10 mouse cellular contexts compared by ENCODE assay signal in genomic region chr8:110687726-110688125, GRCm38 (mm10). TPM values are rescaled to one million over a fixed set of nuclear protein-coding genes. Genes with fewer than 3 reads are reported as not detected.
DNase-seq lines count a peak whose midpoint lies in the region; ATAC-seq lines count a peak whose summit lies in the region.
"Had no signal": no experiment of that assay in that cellular context is flagged by ENCODE, and none has a peak within 500 bp of the region (broad histone marks: within the 10 kb centered on the region; RNA-seq: fewer than 3 reads in every experiment).

No protein-coding gene starts in this region.

- ATAC-seq in hindbrain, embryonic 16.5 days, result peak; percentile 89
- ATAC-seq in hindbrain, embryonic 13.5 days (ENCODE audit: low FRiP score), result no peak

- no peaks in the 10 kb centered on the region for H3K27me3 ChIP-seq in hindbrain, embryonic 16.5 days (replicated peaks; ENCODE audit: control insufficient read depth, insufficient read depth, low read length)
- no peaks in the 10 kb centered on the region for H3K27me3 ChIP-seq in hindbrain, embryonic 13.5 days
- H3K27me3 ChIP-seq: embryonic facial prominence, embryonic 12.5 days had no signal

- H3K27ac ChIP-seq in hindbrain, embryonic 16.5 days (ENCODE audit: low read depth, low read length), result 0 out of 2 replicates have a peak overlapping the region, but pooled peaks have one; percentile 17
- H3K27ac ChIP-seq in hindbrain, embryonic 13.5 days, result no peak overlapping the region
- H3K27ac ChIP-seq: embryonic facial prominence, embryonic 12.5 days had no signal

- H3K9ac ChIP-seq in hindbrain, embryonic 16.5 days (ENCODE audit: low read depth, low read length), result no peak overlapping the region
- H3K9ac ChIP-seq in hindbrain, embryonic 13.5 days, result no peak overlapping the region
- H3K9ac ChIP-seq: embryonic facial prominence, embryonic 12.5 days had no signal

- H3K36me3 ChIP-seq in hindbrain, embryonic 16.5 days (ENCODE audit: control insufficient read depth, insufficient read depth, low read length), result peaks cover 13% of the 10 kb centered on the region
- peaks cover 73% of the 10 kb centered on the region for H3K36me3 ChIP-seq in hindbrain, embryonic 13.5 days

- 61% methylated on average over 5 of the region's 5 CpGs for WGBS in hindbrain, embryonic 16.5 days
- 93% methylated on average over 5 of the region's 5 CpGs for WGBS in hindbrain, embryonic 13.5 days

- H3K9me3 ChIP-seq in hindbrain, embryonic 16.5 days (ENCODE audit: control insufficient read depth, low read length), result no peaks in the 10 kb centered on the region
- no peaks in the 10 kb centered on the region for H3K9me3 ChIP-seq in hindbrain, embryonic 13.5 days
- H3K9me3 ChIP-seq: embryonic facial prominence, embryonic 12.5 days; G1E had no signal

- DNase-seq in adrenal gland, postnatal 36 days, result peak; percentile 39 to 64
- DNase-seq in gastrocnemius, postnatal 25 days, result peak; percentile 82
- DNase-seq in kidney, postnatal 14 days, result peak; percentile 84
- DNase-seq in lung, postnatal 25 days (ENCODE audit: low spot score), result peak; percentile 84
- no peak for DNase-seq in spleen, postnatal 4 days (ENCODE audit: low spot score in 2 of 2)
- no peak for DNase-seq in thymus, postnatal 4 days

- no peak overlapping the region for H3K4me3 ChIP-seq in hindbrain, embryonic 16.5 days (ENCODE audit: low read length)
- no peak overlapping the region for H3K4me3 ChIP-seq in hindbrain, embryonic 13.5 days
- H3K4me3 ChIP-seq: embryonic facial prominence, embryonic 12.5 days had no signal

- H3K4me2 ChIP-seq in hindbrain, embryonic 16.5 days (ENCODE audit: low read length), result no peak overlapping the region
- no peak overlapping the region for H3K4me2 ChIP-seq in hindbrain, embryonic 13.5 days
- H3K4me2 ChIP-seq: embryonic facial prominence, embryonic 12.5 days had no signal

- no peaks in the 10 kb centered on the region; the same call in 1 of the 2 replicates for H3K4me1 ChIP-seq in hindbrain, embryonic 16.5 days (ENCODE audit: control insufficient read depth, insufficient read depth, low read depth, low read length)
- H3K4me1 ChIP-seq in hindbrain, embryonic 13.5 days (replicated peaks), result no peaks in the 10 kb centered on the region

RNA-seq across cellular contexts. Expression of gene Mtss1l, which starts 33.5 kb away (rescaled TPM):
- 26.4 and 28.8 TPM in 2 replicates for polyA plus RNA-seq in hindbrain, embryonic 16.5 days (2015; fragmentation: Nextera tagmentation; extraction: Ambion mirVana)
- polyA plus RNA-seq in hindbrain, embryonic 13.5 days (2015; fragmentation: Nextera tagmentation; extraction: Ambion mirVana), result 19.0 and 20.4 TPM in 2 replicates
- total RNA-seq in adrenal gland, postnatal 36 days (2021), result 10 to 100 TPM; 20.8 to 23.1 TPM
- 10 to 100 TPM; 64.7 to 82.3 TPM for total RNA-seq in gastrocnemius, postnatal 25 days (2021)

Comparison
In these comparisons a context has a peak if more than half of its experiments do, and no peak if none do; other contexts are left out.
1. DNase-seq: peak in adrenal gland, postnatal 36 days (2 of 2), gastrocnemius, postnatal 25 days (single experiment), kidney, postnatal 14 days (single experiment) and lung, postnatal 25 days (single experiment); none in spleen, postnatal 4 days (0 of 2) and thymus, postnatal 4 days (single experiment).